Mouse (Mus musculus): Measurements from ENCODE around the gene Ccl26. TPM values are rescaled to one million over a fixed set of nuclear protein-coding genes. Genes with fewer than 3 reads are reported as not detected.

The Ccl26 gene
- total RNA-seq, 2 experiments from 2014 or later = not detected

DNA sequence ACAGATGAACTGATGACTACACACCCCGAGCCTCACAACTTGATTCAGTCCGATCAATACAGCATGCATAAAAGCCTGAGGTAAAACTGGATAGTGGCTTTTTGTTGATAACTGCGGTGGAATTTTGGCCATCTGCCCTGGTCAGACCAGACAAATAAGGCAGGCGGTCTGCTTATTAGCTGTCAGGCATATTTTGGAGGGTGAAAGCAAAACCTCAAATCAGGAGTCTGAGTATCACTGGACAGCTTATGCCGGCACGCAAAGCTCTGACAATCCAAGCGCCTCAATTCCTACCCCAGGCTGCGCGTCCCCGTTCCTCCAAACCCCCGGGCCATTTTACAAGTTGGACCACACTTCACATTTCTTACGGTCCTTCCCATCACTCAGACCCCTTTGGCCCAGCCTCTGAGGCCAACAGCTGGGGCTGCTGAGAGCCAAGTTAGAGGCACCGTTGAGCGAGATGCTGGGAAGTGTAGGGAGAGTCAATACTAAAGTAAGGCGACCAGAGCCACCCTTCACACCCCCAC is 19.3 kb downstream of the Ccl26 start:
- peak; percentile 43 for DNase-seq
- intact Hi-C loops (cut with DNase I) = no loop called here

DNA sequence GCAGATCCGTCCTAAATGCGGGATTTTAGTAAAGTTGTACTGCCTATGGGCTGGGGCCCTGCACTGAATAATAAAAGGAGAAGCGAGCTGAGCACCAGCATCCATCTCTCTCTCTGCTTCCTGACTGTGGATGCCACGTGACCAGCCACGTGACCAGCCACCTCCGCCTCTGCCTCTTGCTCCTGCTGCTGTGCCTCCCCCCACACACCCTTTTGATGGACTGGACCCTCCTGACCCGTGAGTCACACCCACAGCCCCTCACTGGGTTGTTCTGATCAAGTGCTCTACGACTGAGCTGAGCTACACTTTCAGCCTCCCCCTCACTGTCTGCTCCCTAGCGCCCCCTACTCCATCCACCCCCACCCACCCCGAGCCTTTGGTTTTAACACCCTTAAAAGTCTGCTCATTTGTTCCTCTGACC is 25.6 kb downstream of the Ccl26 start:
- intact Hi-C loops (cut with DNase I) = no loop called here
- DNase-seq = no peak

DNA sequence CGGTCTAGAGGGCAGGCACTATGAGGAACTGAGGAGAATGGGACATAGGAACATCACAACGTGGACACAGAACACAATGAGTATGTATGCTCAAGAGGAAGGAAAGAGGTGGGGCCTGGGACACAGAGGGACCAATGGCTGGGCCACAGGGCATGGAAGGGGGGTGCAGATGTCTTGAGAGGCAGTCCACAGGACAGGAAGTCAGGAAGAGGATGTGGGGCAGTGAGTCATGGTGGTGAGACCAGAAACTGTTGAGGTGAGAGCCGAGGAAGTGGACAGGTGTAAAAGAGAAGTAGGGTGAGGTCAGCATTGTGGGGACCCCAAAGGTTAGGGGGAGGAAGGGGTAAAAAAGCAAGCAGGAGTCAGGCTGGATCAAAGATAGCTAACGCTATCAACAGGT is 26.0 kb downstream of the Ccl26 start:
- DNase-seq = no peak
- intact Hi-C loops (cut with DNase I) = no loop called here

DNA sequence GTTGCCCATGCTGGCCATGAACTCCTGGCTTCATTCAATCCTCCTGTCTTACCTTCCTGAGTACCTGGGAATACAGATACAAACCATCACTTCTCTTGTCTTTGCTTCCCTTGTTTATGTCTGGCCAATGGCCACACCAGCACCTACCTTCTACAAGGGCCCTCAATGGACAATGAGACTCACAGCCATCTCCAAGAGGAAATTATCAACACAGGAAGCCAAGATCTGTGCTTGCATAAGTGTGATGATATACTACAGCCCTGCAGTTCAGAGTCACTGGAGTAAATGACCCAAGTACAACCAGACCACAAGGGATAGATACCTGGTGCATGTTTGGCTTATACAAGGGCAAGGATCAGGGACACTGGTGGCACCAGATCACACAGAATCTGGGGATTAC is 27.5 kb downstream of the Ccl26 start:
- intact Hi-C loops (cut with DNase I) = no loop called here
- DNase-seq = no peak

DNA sequence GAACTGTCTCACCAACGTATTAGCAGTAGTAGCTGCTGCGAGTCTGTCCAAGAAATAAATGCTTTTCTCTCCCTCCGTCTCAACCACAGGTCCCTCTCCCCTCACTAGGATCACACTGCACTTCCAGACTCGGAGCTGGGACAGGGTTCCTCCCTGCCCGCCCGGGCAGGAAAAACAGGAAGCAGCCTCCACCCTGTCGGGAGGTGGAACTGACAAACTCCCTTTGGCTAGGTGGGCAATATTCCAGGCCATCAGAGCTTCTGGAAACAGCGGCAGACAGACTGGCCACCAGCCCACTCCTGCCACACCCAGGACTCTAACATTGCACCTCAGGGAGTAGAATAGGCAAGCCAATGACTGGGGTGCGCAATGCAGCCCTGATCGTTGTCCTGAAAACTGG is 29.9 kb downstream of the Ccl26 start:
- DNase-seq = peak; percentile 34
- intact Hi-C loops (cut with DNase I) = no loop called here

DNA sequence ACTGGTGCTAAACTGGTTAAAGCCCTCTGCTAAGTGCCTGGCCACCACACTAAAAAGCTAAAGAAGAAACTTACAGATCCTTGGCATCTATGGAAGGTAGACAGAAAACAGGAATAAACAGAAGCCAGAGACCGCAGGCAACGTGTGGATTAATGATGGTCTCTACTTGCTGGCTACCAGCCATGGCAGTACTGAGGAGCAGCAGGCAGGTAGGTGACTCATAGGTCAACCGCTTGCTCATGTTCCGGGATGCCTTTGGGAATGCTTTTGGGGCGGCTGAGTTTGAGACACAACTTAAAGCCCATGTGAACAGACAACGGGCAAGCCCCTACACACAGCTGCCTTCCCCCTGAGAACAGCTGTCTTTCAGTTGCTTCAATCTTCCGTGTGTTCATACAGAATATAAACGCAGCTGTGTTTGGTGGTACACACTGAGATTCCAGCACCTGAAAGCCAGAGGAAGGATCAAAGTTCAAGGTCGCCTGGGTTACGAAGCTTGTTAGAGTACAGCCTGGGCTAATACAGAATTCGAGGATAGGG is 32.0 kb downstream of the Ccl26 start:
- DNase-seq = no peak
- intact Hi-C loops (cut with DNase I) = no loop called here

DNA sequence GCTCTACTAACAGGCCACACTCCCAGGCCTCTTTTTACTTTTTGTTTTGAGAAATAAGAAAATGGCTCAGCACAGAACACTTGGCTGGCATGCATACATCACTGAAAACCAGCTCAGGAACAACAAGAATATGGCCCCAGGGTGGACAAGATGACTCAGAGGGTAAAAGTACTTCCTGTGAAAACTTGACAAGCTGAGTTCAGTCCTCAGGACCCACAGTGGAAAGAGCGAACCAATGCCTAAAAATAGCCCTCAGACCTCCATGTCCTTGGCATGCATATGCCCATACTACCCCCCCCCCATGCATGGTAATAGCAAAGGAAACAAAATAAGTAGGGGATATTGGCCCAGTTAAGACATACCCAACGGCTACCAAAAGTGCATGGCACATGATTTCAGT is 33.4 kb downstream of the Ccl26 start:
- intact Hi-C loops (cut with DNase I) = no loop called here
- no peak for DNase-seq

DNA sequence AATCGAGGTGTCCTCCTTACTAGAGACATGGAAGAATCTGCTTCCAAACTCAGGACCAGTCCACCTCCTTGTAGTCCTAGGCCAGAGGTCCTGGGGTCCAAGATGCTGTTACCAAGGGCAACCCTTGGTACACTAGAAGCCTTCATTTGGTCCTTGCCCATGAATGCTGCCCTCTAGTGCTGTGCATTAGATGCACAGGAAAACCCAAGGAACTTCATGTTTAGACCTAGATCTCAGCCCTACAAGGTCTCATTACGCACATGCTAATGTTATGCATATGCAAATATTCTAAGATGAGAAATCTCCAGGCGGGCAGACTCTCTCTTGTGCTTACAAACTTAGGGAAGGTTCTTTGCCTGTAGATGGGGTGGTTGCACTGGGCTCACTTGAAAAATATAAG is 34.1 kb downstream of the Ccl26 start:
- DNase-seq = no peak
- intact Hi-C loops (cut with DNase I) = no loop called here

DNA sequence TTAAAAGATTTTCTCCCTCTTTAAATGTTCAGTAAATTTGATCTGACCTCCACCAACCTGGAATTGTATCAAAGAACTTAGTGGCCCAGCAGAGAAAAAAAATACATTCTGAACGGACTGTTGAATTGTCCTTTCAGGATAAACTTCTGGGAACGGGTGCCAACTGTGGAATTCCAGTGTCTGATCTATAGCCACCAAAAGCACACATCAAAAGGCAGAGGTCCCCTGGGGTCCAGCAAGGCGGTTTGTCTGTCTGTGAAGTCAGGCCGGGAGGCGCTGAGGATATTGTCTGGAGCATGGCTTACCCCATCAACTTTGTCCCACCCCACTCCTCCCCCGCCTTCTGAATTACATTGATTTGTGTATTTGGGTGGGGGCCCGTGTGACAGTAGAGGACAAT is 35.4 kb downstream of the Ccl26 start:
- intact Hi-C loops (cut with DNase I) = no loop called here
- DNase-seq = no peak

DNA sequence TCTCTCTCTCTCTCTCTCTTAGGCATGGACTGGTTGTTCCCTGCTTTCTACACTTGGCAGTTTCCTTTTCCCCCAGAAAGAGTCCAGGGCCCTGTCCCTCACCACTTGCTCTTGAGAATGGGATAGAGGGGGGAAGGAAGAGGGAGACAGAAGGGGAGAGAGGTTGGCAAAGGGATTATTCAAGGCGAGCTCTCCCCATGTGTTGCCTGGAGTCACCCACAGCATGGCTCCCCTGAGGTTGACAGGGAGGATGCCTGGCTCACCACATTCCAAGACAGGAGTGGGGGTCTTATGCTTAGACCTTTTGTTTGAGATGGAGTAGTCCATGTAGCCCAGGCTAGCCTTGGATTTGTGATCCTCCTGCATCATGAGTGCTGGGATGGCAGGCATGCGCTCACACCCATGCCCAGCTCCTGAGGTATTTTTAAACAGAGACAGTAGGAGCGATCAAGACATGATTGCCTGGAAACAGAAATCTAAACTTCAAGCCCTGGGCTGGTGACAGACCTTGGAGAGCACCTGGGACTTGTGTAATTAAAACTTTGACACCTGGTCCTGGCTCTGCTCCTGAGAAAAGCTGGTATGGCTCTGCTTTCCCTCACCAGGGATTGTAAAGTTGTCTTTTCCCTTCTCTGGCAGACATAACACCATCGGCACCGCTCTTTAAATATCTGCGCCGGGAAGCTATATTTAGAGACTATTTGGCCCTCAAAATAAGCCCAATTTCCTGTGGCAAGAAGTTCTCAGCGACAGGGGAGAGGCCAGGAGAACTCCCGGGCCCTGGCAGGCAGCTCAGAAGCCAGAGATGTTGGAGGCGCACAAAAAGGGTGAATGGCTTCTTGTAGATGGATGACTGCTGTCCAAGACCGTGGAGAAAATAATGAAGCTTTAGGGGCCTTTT is 38.5 kb downstream of the Ccl26 start:
- intact Hi-C loops (cut with DNase I) = no loop called here
- DNase-seq = no peak

DNA sequence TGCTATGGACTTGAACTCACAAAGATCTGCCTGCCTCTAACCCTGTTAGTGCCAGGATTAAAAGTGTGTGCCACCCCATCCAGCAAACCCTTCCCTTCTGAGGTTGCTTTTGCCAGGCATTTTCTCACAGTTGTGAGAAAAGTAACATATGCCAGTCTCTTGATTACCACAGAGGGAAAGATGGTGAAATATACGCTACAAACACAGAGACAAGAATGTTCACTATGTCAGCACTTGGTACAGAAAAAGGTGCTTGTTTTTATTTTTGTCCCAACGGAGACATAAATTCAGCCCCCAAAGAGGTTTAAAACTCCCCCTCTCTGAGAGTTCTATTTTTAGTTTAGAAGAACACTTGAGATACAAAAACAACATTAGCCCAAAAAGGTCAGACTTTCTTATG is 39.3 kb downstream of the Ccl26 start:
- no peak for DNase-seq
- intact Hi-C loops (cut with DNase I) = no loop called here

DNA sequence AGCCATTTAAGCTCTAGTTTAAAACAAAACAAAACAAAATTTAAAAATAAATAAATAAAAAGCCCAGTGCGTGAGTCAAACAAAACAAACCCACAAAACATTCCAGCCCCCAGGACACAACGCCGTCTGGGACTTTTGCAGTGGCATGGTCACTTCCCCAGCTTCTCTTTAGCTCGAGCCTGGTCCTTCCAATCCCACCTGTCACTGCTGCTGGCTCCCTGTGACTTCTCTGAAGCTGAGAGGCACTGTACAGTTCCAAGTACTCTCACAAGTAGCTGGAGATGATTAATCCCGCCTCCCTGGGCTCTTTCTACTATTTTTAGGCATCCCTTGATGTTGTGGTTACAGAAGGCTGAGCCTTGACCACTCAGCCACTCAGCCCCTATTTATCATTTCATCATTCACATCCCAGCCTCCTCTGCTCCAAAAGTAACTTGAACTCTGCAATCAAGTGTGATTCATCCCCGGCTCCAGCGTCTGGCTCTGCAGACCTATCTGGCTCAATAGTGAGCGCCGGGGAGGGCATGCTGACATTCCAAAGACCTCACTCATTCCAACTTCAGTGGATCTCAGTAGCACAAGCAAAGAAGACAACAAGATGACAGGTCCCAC is 41.2 kb downstream of the Ccl26 start:
- intact Hi-C loops (cut with DNase I) = no loop called here
- DNase-seq = no peak

DNA sequence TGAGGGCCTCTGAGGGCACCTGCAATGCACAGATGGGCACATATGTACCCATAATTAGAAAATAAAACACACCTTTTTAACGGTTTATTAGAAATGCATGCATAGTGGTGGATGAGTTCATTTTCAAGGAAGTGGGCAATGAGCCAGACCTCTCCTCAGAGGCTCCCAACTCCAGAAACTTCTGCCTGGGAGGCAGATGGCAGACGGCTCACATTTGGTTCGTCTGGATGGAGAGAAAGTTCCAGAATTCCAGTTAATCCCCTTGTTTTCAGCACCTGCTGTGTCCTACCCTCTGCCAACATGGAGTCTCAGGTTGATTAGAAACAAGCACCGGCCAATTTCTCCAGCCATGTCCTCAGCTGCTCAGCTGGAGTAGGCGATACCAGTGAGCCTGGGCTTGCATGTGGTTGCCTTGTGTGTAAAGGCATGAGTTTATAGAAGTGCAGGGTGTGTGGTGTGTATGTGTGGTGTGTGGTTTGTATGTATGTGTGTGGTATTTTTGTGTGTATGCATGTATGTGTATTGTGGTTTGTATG is 46.0 kb downstream of the Ccl26 start:
- peak; percentile 62 for DNase-seq
- intact Hi-C loops (cut with DNase I) = no loop called here

DNA sequence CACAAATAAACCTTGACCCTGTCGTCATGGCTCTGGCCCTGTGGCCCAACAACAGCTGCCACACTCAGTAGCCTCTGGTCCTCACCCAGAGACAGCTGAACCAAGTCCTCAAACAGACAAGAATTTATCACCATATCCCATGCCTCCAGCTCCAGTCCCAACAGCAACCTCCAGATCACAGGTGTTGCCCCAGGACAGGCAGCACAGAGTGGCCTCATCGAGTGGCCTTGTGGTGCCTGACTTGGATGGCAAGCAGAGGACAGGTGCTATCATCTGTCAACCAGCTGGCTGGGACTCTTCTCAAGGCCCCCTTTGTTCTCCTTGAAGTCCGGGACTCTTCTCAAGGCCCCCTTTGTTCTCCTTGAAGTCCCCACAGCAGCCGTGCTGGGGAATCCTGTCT is 50.2 kb downstream of the Ccl26 start:
- intact Hi-C loops (cut with DNase I) = no loop called here
- no peak for DNase-seq

DNA sequence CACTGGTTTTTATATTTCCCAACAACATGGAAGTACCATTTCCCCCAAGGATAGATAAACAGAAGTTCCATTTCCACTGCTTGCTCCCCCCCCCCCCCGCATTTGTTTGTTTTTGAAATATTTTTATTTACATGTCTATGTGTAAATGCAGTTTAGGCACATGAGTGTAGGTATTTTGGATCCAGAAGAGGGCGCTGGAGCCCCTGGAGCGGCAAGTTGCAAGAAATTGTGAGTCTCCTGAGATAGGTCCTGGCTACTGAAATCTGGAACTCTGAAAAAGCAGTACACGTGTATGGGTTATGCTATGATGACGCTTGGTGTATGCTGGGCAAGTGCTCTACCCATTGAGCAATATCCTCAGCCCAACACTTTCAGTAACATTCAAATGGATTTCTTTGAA is 52.3 kb downstream of the Ccl26 start:
- DNase-seq = no peak
- intact Hi-C loops (cut with DNase I) = no loop called here

Other genes starting within 250 kb of the Ccl26 start
- gene Fkbp6, start 213.5 kb downstream of the Ccl26 start, total RNA-seq (2021) = under 1 TPM; 0.42 to 0.64 TPM
- not detected for gene Trim50, start 210.3 kb downstream of the Ccl26 start, total RNA-seq (2021)
- 10 to 100 TPM; 31.2 to 34.1 TPM for gene Nsun5, start 193.6 kb downstream of the Ccl26 start, total RNA-seq (2021)
- 10 to 100 TPM; 44.9 to 45.4 TPM for gene Pom121, start 169.0 kb downstream of the Ccl26 start, total RNA-seq (2021)
- gene Hip1, start 18.4 kb downstream of the Ccl26 start, total RNA-seq (2021) = 100 to 1,000 TPM in 1 of 2 experiments, 10 to 100 TPM in 1; 99.7 to 102 TPM
- gene Ccl24, start 9.5 kb upstream of the Ccl26 start, total RNA-seq (2021) = under 1 TPM in 1 of 2 experiments, not detected in 1; 0.52 TPM
- 10 to 100 TPM; 53.8 to 68.7 TPM for gene Rhbdd2, start 69.0 kb upstream of the Ccl26 start, total RNA-seq (2021)
- 10 to 100 TPM; 77.3 to 80.5 TPM for gene Por, start 106.5 kb upstream of the Ccl26 start, total RNA-seq (2021)
- 10 to 100 TPM; 44.4 to 47.0 TPM for gene Tmem120a, start 180.9 kb upstream of the Ccl26 start, total RNA-seq (2021)
- not detected for gene Styxl1, start 214.8 kb upstream of the Ccl26 start, total RNA-seq (2021)
- gene Mdh2, start 214.9 kb upstream of the Ccl26 start, total RNA-seq (2021) = 100 to 1,000 TPM; 359 to 370 TPM
- gene Srrm3, start 243.3 kb upstream of the Ccl26 start, total RNA-seq (2021) = 10 to 100 TPM; 87.6 to 91.5 TPM

Data from left cerebral cortex, postnatal 4 days (tissue).